Mouse (Mus musculus) limb, embryonic 14.5 days (tissue): ENCODE measurements around the gene Serpina1e. TPM values are rescaled to one million over a fixed set of nuclear protein-coding genes. Genes with fewer than 3 reads are reported as not detected.

Source experiments
- ATAC-seq: fragments of 200-750 bp; cut with Nextera tagmentation; 2 replicates; pipeline ENCODE4 v1.8.0; 2017; ENCODE audit warnings: low read depth, moderate number of reproducible peaks, moderate TSS enrichment; ENCODE audit not compliant: low FRiP score
- DNase-seq: peaks from one replicate; pipeline ENCODE4 v3.0.0-alpha.2; 2015; ENCODE audit warnings: low spot score
- H3K27ac ChIP-seq: fragments of 300-500 bp; sonication (generic); replicated peaks from 2 replicates; pipeline ENCODE4 v1.5.1; 2014; ENCODE audit warnings: low read depth, mild to moderate bottlenecking, low read length, moderate library complexity, mixed read lengths
- H3K27me3 ChIP-seq: fragments of 300-500 bp; sonication (generic); 2 replicates; pipeline ENCODE4 v1.6.1; 2014; ENCODE audit warnings: low read length, mixed read lengths; ENCODE audit not compliant: control insufficient read depth, insufficient read depth
- H3K36me3 ChIP-seq: fragments of 300-500 bp; sonication (generic); 2 replicates; pipeline ENCODE4 v1.6.1; 2014; ENCODE audit warnings: mild to moderate bottlenecking, low read length, moderate library complexity, mixed read lengths; ENCODE audit not compliant: control insufficient read depth, insufficient read depth
- H3K4me1 ChIP-seq: fragments of 300-500 bp; sonication (generic); 2 replicates; pipeline ENCODE4 v1.6.1; 2014; ENCODE audit warnings: antibody characterized with exemption, low read length, mixed read lengths; ENCODE audit not compliant: control insufficient read depth, insufficient read depth
- H3K4me2 ChIP-seq: fragments of 300-500 bp; sonication (generic); replicated peaks from 2 replicates; pipeline ENCODE4 v1.6.1; 2014; ENCODE audit warnings: low read depth, mild to moderate bottlenecking, low read length, moderate library complexity; ENCODE audit not compliant: severe bottlenecking
- H3K4me3 ChIP-seq: fragments of 300-500 bp; sonication (generic); replicated peaks from 2 replicates; pipeline ENCODE4 v1.5.1; 2014; ENCODE audit warnings: low read length
- H3K9ac ChIP-seq: fragments of 300-500 bp; sonication (generic); 2 replicates; pipeline ENCODE4 v1.6.1; 2014; ENCODE audit warnings: mild to moderate bottlenecking, low read depth, low read length, moderate library complexity; ENCODE audit not compliant: severe bottlenecking
- H3K9me3 ChIP-seq: fragments of 300-500 bp; sonication (generic); 2 replicates; pipeline ENCODE4 v1.6.1; 2016; ENCODE audit warnings: low read length; ENCODE audit not compliant: control insufficient read depth
- POLR2A ChIP-seq: fragments of 200-500 bp; IDR thresholded peaks from 2 replicates; pipeline ENCODE4 v1.8.0; 2012; ENCODE audit warnings: inconsistent platforms, mild to moderate bottlenecking, moderate library complexity, borderline replicate concordance; ENCODE audit not compliant: insufficient read depth, insufficient read length; ENCODE audit errors: extremely low read depth
- WGBS: fragments of 180-500 bp; shearing (Covaris S2); extraction: QIAGEN DNeasy Blood & Tissue Kit; methylation state at CpG from one replicate; pipeline ENCODE4 v1.1.7; 2014; 5-methylcytosine and 5-hydroxymethylcytosine counted together
- polyA plus RNA-seq, 2 experiments: library from polyadenylated mRNA; depleted of rRNA in 1 of 2; stranded (reverse) in 1 of 2; unstranded in 1 of 2; fragments of >200 nt; fragmentation: Nextera tagmentation in 1 of 2; extraction: Ambion mirVana in 1 of 2; gene quantifications; 2 replicates each; pipeline versions ENCODE4 v1.2.1 to v1.2.3; 2012 to 2014

The Serpina1e gene
- polyA plus RNA-seq, 2 experiments: 0.19 to 0.36 TPM

- no peak overlapping the region for H3K27ac ChIP-seq
Measured at GRCm38 (mm10) chr12:103978294-103978693, 19.5 kb upstream of the Serpina1e start.

DNA sequence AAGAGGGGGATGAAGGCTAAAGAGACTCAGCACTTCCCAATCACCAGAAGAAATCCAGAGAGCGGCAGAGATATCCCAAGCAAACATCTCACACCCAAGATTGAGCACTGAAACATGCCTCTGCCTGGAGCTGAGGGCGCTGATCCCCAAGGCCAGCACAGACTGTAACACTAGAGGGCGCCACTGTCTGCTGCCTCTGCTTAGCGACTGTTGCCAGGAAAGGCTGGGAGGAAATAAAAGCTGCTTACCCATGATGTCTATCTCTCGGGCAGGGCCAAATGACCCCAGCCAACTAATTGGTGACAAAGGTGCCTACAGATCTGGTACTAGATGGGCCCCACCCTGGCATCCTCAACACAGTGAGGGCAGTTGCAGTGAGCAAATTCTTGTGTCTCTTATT is 19.1 kb upstream of the Serpina1e start:
- Histone ChIP-seq H3K4me3 (no peak overlapping the region), H3K4me1 (no peaks in the 10 kb centered on the region), H3K27me3 (no peaks in the 10 kb centered on the region), H3K27ac (no peak overlapping the region), H3K9ac (no peak overlapping the region), H3K4me2 (no peak overlapping the region), H3K9me3 (no peaks in the 10 kb centered on the region), H3K36me3 (no peaks in the 10 kb centered on the region)
- DNase-seq (no peak), ATAC-seq (no peak)
- no peak for TF ChIP-seq POLR2A
- WGBS: 29% methylated on average over 5 of the region's 5 CpGs

More at GRCm38 (mm10) chr12:103978294-103978693, 19.5 kb upstream of the Serpina1e start:
- Histone ChIP-seq H3K27me3 (no peaks in the 10 kb centered on the region), H3K4me2 (no peak overlapping the region), H3K9ac (no peak overlapping the region), H3K4me1 (no peaks in the 10 kb centered on the region), H3K36me3 (no peaks in the 10 kb centered on the region), H3K9me3 (no peaks in the 10 kb centered on the region), H3K4me3 (no peak overlapping the region)
- TF ChIP-seq POLR2A: no peak
- ATAC-seq: no peak
- DNase-seq: no peak
- 79% methylated on average over 10 of the region's 10 CpGs for WGBS

DNA sequence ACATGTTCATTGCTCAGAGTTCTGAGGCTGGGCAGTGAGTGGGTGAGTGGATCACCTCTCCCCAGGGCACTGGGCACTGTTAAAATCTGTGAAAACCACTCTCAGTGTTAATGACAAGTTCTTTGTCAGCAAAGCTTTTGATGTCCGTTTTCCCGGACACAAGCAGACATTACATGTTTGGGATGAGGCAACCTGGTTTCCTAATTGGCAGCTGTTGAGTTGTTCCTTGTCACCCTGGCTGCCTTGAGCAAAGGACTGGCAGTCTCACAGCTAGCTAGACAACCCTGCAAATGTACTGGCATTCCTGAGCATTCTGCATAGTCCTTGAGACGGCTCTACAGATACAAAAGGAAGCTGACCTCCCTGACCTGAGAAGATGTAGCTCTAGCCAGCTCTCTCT is 18.3 kb upstream of the Serpina1e start:
- no peak for ATAC-seq
- Histone ChIP-seq H3K4me3 (no peak overlapping the region), H3K27me3 (no peaks in the 10 kb centered on the region), H3K9ac (no peak overlapping the region), H3K27ac (no peak overlapping the region), H3K36me3 (no peaks in the 10 kb centered on the region), H3K4me1 (no peaks in the 10 kb centered on the region), H3K4me2 (no peak overlapping the region), H3K9me3 (no peaks in the 10 kb centered on the region)
- no peak for TF ChIP-seq POLR2A
- DNase-seq: no peak
- 53% methylated on average over 3 of the region's 3 CpGs for WGBS

GRCm38 (mm10) chr12:103971080-103971479 is 12.3 kb upstream of the Serpina1e start:
- no peaks in the 10 kb centered on the region for H3K27me3 ChIP-seq
- DNase-seq (no peak), ATAC-seq (no peak)
- no peak overlapping the region for H3K4me2 ChIP-seq
- H3K4me3 ChIP-seq: no peak overlapping the region
- H3K9ac ChIP-seq: no peak overlapping the region
- no peaks in the 10 kb centered on the region for H3K4me1 ChIP-seq
- H3K27ac ChIP-seq: no peak overlapping the region
- H3K36me3 ChIP-seq: no peaks in the 10 kb centered on the region
- no peaks in the 10 kb centered on the region for H3K9me3 ChIP-seq
- WGBS: 90% methylated on average over 4 of the region's 4 CpGs
- TF ChIP-seq POLR2A: no peak

DNA sequence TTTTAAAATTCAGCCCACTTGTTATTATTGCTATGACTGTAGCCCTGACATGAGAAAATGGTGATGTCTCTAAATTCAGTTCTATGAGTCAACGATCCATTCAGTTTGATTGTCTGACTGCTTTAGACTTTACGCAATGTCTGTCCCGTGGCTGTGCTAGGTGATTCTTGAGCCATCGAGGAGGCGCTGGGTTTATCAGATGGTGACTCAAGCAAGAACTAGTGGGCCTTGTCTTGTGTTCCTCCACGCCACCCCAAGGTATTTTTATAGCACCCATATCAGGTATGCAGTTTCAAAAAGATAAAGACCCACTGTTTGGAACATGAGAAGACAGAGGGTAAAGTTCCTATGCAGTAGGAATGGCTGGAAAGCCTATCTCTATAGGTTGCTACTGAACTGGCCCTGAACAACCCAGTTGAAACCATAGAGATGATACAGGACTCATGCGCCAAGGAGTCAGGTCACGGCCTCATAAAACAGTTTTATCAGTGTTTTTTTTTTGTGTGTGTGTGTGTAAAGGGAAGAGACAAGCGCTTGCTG is 10.9 kb upstream of the Serpina1e start:
- ATAC-seq (no peak), DNase-seq (no peak)
- H3K4me1 ChIP-seq: no peaks in the 10 kb centered on the region
- no peak overlapping the region for H3K4me3 ChIP-seq
- no peaks in the 10 kb centered on the region for H3K27me3 ChIP-seq
- no peaks in the 10 kb centered on the region for H3K9me3 ChIP-seq
- WGBS: 88% methylated on average over 9 of the region's 9 CpGs
- H3K4me2 ChIP-seq: no peak overlapping the region
- no peak for TF ChIP-seq POLR2A
- H3K36me3 ChIP-seq: no peaks in the 10 kb centered on the region
- H3K27ac ChIP-seq: no peak overlapping the region
- no peak overlapping the region for H3K9ac ChIP-seq

DNA sequence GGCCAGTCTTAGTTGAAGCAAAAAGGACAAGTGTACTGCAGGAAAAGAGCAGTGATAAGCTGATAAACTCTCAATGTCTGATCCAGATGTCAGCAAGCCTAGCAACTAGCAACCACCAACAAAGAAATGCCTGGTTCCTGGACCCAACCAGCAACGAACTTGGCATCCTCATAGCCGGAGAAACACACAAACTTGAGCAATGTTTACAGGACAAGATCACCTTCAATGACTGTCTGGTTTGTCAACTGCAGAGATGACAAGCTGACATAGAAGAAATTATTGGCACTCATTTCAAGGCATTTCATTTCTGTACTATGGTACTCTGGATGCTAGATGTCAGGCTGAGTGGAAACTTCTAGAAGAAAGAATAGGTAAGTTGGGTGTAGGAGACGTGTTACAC is 8.0 kb upstream of the Serpina1e start:
- Histone ChIP-seq H3K4me2 (no peak overlapping the region), H3K27ac (no peak overlapping the region), H3K36me3 (no peaks in the 10 kb centered on the region), H3K9me3 (no peaks in the 10 kb centered on the region), H3K4me3 (no peak overlapping the region), H3K4me1 (no peaks in the 10 kb centered on the region), H3K27me3 (no peaks in the 10 kb centered on the region), H3K9ac (no peak overlapping the region)
- ATAC-seq (no peak), DNase-seq (no peak)
- 67% methylated on average over 3 of the region's 3 CpGs for WGBS
- TF ChIP-seq POLR2A: no peak
